Mouse (Mus musculus) c-Kit-positive CD71-negative TER-119-negative erythroid progenitor cells, embryonic 14.5 days (primary cell): ENCODE results near the gene Zfp362.

ENCODE experiments used
- DNase-seq: peaks from one replicate; pipeline ENCODE4 v3.0.0-alpha.2; 2013; ENCODE audit warnings: low read depth

The Zfp362 gene

GRCm38 (mm10) chr4:128801675-128802465, 4.0 kb downstream of the Zfp362 start:
- no peak for DNase-seq

DNA sequence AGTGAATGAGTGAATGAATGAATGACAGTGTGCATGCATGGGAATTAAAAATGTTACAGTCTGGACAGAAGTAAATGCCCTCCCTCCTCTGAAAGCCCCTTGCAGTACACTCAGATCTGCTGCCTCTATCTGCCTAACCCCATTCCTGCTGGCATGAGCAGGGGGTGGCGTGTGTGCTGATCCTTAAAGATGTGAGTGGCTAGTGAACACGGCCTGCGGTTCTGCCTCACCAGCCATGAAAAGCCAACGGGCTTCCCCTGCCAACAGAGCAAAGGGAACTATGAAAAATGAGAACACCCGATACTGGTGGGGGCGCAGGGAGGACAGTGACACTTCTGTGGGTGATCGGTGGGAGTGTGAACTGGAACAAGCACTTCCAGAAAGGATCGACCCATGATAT, 9.1 kb downstream of the Zfp362 start:
- DNase-seq, result no peak

DNA sequence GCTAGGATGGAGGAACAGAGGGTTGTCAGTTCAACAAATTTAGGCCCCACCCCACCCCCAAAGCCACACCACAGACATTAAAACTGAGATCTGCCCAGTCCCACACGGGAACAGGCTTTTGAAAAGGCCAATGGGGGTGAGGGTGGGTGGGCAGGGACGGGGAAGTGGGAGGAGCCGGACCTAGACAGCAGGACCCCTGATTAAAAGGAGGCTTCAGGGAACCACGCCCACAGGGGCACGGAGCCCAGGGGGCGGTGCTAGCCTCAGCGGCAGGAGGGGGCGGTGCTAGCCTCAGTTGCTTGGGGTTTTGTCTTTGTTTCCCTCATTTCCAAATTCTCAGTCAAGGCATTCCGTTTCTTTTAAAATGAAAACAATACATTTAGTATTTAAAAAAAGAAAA, 10.2 kb downstream of the Zfp362 start:
- DNase-seq, result no peak

DNA sequence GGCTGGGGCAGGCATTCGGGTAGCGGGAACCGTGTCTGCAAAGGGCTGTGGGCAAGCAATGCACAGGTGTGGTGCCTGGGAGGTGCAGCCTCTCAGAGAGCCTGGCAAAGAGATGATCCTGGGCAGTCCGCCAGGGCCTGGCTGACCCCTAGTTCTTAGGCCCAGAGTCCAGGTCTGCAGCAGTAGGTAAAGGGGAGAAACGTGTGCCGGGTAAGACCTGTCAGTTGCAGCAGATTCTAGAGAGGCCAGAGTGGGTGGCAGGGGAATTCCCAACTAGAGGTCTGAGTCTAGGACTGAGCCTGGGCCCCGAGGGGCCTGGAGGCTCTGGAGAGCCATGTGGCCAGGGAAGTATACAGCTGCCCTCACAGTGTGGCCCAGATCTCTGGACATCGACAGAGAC, 11.6 kb downstream of the Zfp362 start:
- no peak for DNase-seq

- no peak for DNase-seq
Measured at GRCm38 (mm10) chr4:128793710-128794109, 12.1 kb downstream of the Zfp362 start.

DNA sequence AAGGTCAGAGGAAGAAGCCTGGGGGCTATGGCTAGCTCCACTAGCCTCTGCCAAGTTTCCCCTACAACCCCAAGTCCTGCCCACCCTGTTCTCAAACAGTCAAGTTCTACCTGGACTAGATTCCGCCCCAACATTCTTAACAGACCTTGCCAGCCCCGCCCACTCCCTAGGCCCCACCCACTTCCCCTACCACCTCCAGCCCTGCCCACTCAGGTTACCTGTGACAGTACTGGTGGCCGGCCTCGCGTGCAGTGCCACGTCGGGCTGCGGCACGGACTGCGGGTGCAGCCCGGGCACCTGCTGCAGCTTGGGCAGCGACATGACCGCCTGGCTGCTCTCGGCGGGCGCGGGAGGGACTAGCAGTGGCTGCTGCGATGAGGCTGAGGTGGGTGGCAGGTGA, 16.2 kb downstream of the Zfp362 start:
- no peak for DNase-seq

GRCm38 (mm10) chr4:128788108-128788507, 17.7 kb downstream of the Zfp362 start:
- DNase-seq, result no peak

- no peak for DNase-seq
Measured at GRCm38 (mm10) chr4:128787023-128787939, 18.6 kb downstream of the Zfp362 start.

DNA sequence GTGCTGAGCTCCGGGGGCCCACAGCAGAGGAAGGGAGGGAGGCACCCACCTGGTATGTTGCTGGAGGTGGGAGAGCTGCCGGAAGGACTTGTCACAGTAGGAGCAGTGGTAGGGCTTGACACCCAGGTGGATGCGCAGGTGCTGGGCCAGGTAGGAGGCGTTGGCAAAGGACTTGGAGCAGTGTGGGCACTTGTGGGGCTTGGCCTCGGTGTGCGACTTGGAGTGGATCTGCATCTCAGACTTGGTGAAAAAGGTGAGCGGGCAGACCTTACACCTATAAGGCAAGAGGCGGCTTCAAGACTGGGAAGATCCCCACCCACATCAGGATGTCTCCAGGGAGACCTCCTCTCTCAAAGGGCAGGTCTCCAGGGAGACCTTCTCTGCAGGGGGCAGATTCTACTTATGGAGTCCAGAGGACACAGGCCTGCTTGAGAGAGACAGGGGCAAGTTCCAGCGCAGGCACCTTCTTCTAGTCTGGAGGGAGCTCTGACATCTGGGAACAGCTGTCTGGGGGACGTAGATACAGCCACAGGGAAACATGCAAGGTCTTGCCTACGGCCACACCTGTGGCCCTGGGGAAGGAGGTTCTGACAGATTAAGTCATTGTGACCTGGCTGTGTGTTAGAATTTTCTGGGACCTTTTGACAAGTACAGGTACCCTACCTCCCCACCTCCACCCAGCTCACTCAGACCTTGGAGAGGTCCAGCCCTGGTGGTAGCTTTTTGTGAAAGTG, 19.8 kb downstream of the Zfp362 start:
- DNase-seq, result no peak

- DNase-seq, result no peak
Measured at GRCm38 (mm10) chr4:128784950-128785631, 20.8 kb downstream of the Zfp362 start.

DNA sequence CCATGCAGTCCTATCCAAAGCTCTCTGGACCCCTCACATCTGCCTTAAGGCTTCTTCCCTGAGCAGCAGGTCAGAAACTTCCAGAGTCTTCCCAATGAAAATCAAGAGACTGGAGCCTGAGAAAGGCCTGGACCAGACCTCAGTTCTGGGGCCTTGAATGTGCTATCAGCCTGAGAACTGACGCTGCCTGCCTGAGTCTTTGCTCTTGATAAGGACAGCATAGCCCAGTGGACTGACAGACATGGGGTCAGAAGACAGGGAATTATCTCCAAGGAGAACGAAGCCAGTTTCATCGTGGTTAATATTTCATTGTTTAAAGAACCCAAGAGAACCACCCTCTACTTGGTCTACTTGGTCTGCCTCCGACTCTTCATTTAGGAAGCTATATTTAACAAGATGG, 23.2 kb downstream of the Zfp362 start:
- DNase-seq, result no peak

DNA sequence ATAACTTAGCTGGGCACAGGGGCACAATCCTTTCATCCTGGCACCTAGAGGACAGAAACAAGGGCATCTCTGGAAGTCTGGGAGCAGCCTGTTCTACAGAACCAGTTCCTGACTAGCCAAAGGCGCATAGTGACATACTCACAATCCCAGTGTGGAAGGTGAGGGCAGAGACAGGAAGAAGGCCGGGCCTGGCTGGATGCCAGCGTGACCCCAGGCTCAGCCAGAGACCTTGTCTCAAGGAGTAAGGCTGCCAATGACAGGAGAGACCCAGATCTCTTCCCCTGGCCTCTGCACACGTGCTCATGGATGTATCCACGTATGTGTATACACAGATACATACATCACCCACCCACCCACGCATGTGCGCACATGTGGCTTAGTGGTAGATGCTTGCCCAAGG, 23.8 kb downstream of the Zfp362 start:
- no peak for DNase-seq

- DNase-seq, result no peak
Measured at GRCm38 (mm10) chr4:128777593-128777992, 28.3 kb downstream of the Zfp362 start.

DNA sequence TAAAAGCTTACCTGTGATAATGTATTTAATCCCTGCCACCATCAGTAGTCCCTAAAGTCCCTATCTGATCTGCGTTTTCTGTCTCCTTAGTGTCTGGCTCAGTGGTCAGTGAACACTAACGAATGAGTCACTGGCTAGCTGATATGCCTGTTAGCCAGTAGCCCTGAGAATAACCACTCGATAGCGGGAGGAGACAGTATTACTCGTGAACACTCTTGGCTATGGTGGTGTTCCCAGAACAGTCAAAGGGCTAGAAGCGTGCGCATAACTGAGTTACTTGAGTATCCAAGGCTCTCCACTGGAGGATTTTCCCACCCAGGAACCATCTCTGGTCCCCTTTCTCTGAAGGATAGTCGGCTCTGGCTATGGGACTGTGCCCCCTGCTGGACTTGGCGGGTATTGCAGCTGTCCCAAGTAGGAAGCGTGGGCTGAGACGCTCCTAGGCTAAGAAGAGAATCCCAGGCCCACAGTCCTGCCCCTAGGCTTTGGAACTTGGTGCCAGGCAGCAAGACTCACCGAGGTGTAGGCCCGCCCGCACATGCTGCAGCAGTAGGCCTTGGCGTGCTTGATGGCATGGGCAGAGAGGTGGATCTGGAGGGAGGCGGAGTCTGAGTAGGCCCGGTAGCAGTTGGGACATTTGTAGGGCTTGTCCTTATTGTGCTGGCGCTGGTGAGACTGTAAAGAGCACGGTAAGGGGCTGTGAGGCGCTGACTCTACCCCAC, 29.1 kb downstream of the Zfp362 start:
- DNase-seq, result peak; percentile 48

- peak; percentile 28 for DNase-seq
Measured at GRCm38 (mm10) chr4:128774467-128774866, 31.4 kb downstream of the Zfp362 start.

GRCm38 (mm10) chr4:128773820-128774219, 32.0 kb downstream of the Zfp362 start:
- no peak for DNase-seq

GRCm38 (mm10) chr4:128770698-128771097, 35.1 kb downstream of the Zfp362 start:
- DNase-seq, result no peak

GRCm38 (mm10) chr4:128769569-128770355, 36.1 kb downstream of the Zfp362 start:
- DNase-seq, result no peak

- DNase-seq, result no peak
Measured at GRCm38 (mm10) chr4:128768120-128768519, 37.7 kb downstream of the Zfp362 start.

DNA sequence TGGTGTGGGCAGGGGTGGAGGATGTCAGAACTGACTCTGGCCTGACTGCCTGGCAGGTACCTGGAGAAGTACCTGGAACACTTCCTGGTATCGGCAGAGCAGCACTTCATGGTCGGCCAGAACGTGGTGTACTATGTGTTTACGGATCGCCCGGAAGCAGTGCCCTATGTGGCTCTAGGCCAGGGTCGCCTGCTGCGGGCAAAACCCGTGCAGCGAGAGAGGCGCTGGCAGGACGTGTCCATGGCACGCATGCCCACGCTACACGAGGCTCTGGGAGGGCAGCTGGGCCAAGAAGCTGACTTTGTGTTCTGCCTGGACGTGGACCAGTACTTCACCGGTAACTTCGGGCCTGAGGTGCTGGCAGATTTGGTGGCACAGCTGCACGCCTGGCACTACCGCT, 38.9 kb downstream of the Zfp362 start:
- no peak for DNase-seq
